Mouse (Mus musculus) myocyte (in vitro differentiated cells): ENCODE measurements at regions not wholly inside any gene's neighbourhood (a gene's known extent, or its start where the extent isn't known, plus 50 kb on each side); places are given as distances from the start of the nearest gene placed in this dataset.

Source experiments
- CEBPB ChIP-seq: IDR thresholded peaks from 2 replicates; pipeline ENCODE4 v1.6.1; 2011; ENCODE audit warnings: mild to moderate bottlenecking, moderate library complexity; ENCODE audit not compliant: poor library complexity, insufficient read depth, severe bottlenecking
- E2F4 ChIP-seq: IDR thresholded peaks from one replicate; pipeline ENCODE4 v1.6.1; 2011; ENCODE audit warnings: mild to moderate bottlenecking, control low read depth, moderate library complexity; ENCODE audit not compliant: insufficient read depth
- MAX ChIP-seq: IDR thresholded peaks from one replicate; pipeline ENCODE4 v1.6.1; 2011; ENCODE audit warnings: low read depth, mild to moderate bottlenecking, control low read depth
- MYOD1 ChIP-seq, 3 experiments: IDR thresholded peaks; one replicate each; pipeline ENCODE4 v1.6.1; 2011; ENCODE audit warnings: control low read depth in 2 of 3, low read depth in 2 of 3, mild to moderate bottlenecking in 2 of 3, moderate library complexity in 1 of 3; ENCODE audit not compliant: insufficient read length in 2 of 3, control insufficient read depth in 1 of 3
- MYOG ChIP-seq, 3 experiments: IDR thresholded peaks; one replicate each; pipeline ENCODE4 v1.6.1; 2011; ENCODE audit warnings: control low read depth in 2 of 3, low read depth in 2 of 3, mild to moderate bottlenecking in 2 of 3; ENCODE audit not compliant: insufficient read length in 2 of 3, control insufficient read depth in 1 of 3, insufficient read depth in 1 of 3
- POLR2A ChIP-seq: IDR thresholded peaks from one replicate; pipeline ENCODE4 v1.6.1; 2011; ENCODE audit warnings: low read depth, mild to moderate bottlenecking, control low read depth, moderate library complexity; ENCODE audit not compliant: insufficient read length
- POLR2AphosphoS2 ChIP-seq: IDR thresholded peaks from one replicate; pipeline ENCODE4 v1.6.1; 2011; ENCODE audit warnings: low read depth, control low read depth; ENCODE audit not compliant: insufficient read length
- REST ChIP-seq: IDR thresholded peaks from one replicate; pipeline ENCODE4 v1.6.1; 2011; ENCODE audit warnings: mild to moderate bottlenecking, control low read depth, moderate library complexity; ENCODE audit not compliant: insufficient read depth, insufficient read length
- SRF ChIP-seq: IDR thresholded peaks from one replicate; pipeline ENCODE4 v1.6.1; 2011; ENCODE audit warnings: low read depth; ENCODE audit not compliant: control insufficient read depth, insufficient read length
- TCF12 ChIP-seq: IDR thresholded peaks from one replicate; pipeline ENCODE4 v1.6.1; 2011; ENCODE audit warnings: mild to moderate bottlenecking, control low read depth; ENCODE audit not compliant: poor library complexity, insufficient read depth, severe bottlenecking
- USF1 ChIP-seq: IDR thresholded peaks from one replicate; pipeline ENCODE4 v1.6.1; 2011; ENCODE audit warnings: low read depth, mild to moderate bottlenecking, control low read depth, moderate library complexity

GRCm38 (mm10) chr2:92733403-92733802 lies 133.9 kb downstream of the Chst1 start:
- TF ChIP-seq USF1: no peak
- no peak for TF ChIP-seq POLR2A
- TF ChIP-seq REST: no peak
- no peak for TF ChIP-seq TCF12
- no peak for TF ChIP-seq POLR2AphosphoS2
- TF ChIP-seq MAX: no peak
- no peak for TF ChIP-seq MYOD1 (IDR thresholded peaks at IDR 0.05; ENCODE audit: control insufficient read depth in 1 of 3, insufficient read length in 2 of 3, low read depth in 2 of 3)
- no peak for TF ChIP-seq MYOG (IDR thresholded peaks at IDR 0.05; ENCODE audit: control insufficient read depth in 1 of 3, insufficient read depth in 1 of 3, insufficient read length in 2 of 3, low read depth in 2 of 3)
- TF ChIP-seq CEBPB: no peak
- no peak for TF ChIP-seq E2F4
- no peak for TF ChIP-seq SRF
